Mouse (Mus musculus) B cell, adult 62 days (primary cell): ENCODE results near the gene Cd209c. TPM values are rescaled to one million over a fixed set of nuclear protein-coding genes. Genes with fewer than 3 reads are reported as not detected.

Source experiments
- total RNA-seq: library from RNA; stranded (reverse); gene quantifications from 4 replicates; pipeline ENCODE4 v1.2.4, GENCODE M21; 2023

Cd209c gene
- total RNA-seq, result 0.36 to 0.66 TPM in 2 of 4 replicates, not detected in the others

DNA sequence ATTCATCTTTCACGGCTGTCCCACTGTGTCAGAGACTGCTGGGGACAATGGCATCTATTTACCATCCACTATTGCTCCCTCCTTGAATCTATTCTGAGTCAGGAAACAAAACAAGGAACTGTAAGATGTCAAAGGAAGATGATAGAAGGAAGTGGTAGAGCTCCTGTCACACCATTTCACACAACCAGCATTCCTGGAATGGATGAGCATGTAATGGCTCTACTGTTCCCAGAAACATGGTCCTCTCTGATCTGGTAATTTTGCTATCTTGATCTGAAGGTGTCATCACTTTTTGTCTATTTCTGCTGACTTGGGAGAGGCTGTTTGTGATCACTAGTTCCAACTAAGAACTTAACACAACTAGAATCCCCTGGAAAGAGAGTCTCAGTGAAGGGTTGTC lies at the start of gene Cd209c:
Gene Cd209c (minus strand): TSS at position 101 of the 400 bp plus-strand sequence.

DNA sequence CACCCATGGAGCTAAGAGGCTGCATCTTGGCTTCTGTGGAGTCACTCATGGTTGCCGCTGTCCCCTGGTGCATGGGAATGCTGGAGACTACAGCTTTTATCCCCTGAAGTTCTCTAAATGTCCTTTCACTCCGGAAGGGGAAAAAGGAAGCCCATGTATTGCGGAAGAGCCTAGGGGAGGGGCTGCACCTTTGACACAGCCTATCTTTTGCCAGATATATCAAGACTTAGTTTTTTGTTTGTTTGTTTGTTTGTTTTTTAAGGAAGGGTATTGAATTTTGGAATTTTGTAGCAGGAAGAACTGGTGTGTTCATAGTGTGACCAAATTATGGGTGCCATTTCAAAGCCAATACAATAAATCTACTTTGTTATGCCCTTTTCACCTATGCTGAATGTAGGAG lies 27.8 kb downstream of the Cd209c start, which contains the start of gene Cd209b:
Gene Cd209b (minus strand): TSS at position 101 of the 400 bp plus-strand sequence.

Other genes starting within 250 kb of the Cd209c start
- 1.3 TPM in 1 of 4 replicates, not detected in the others for gene Clec4g, start 234.1 kb downstream of the Cd209c start, total RNA-seq
- 0.81 to 1.4 TPM (median 1.2 TPM) in 4 replicates for gene Cd209a, start 205.8 kb downstream of the Cd209c start, total RNA-seq
- not detected in 4 replicates for gene Cd209e, start 100.4 kb downstream of the Cd209c start, total RNA-seq
- gene Cd209d, start 76.2 kb downstream of the Cd209c start, total RNA-seq, result not detected in 4 replicates
- 0.28 to 0.39 TPM in 2 of 4 replicates, not detected in the others for gene Cd209b, start 27.9 kb downstream of the Cd209c start, total RNA-seq
- not detected in 4 replicates for gene Cd209f, start 151.1 kb upstream of the Cd209c start, total RNA-seq
- not detected in 4 replicates for gene Cd209g, start 179.4 kb upstream of the Cd209c start, total RNA-seq
- gene Evi5l, start 211.8 kb upstream of the Cd209c start, total RNA-seq, result 25.1 to 32.3 TPM (median 28.3 TPM) in 4 replicates